Mouse (Mus musculus) naive thymus-derived CD4-positive, alpha-beta T cell, adult 5 months (primary cell): ENCODE measurements around the gene Tes3-ps. TPM values are rescaled to one million over a fixed set of nuclear protein-coding genes. Genes with fewer than 3 reads are reported as not detected.

Experiments used
- polyA plus RNA-seq: library from polyadenylated mRNA; unstranded; fragments of 100-300 nt; shearing (Covaris generic); gene quantifications from one replicate; pipeline ENCODE4 v1.2.1, GENCODE M21; 2017

The Tes3-ps gene
- 2.8 TPM for polyA plus RNA-seq

DNA sequence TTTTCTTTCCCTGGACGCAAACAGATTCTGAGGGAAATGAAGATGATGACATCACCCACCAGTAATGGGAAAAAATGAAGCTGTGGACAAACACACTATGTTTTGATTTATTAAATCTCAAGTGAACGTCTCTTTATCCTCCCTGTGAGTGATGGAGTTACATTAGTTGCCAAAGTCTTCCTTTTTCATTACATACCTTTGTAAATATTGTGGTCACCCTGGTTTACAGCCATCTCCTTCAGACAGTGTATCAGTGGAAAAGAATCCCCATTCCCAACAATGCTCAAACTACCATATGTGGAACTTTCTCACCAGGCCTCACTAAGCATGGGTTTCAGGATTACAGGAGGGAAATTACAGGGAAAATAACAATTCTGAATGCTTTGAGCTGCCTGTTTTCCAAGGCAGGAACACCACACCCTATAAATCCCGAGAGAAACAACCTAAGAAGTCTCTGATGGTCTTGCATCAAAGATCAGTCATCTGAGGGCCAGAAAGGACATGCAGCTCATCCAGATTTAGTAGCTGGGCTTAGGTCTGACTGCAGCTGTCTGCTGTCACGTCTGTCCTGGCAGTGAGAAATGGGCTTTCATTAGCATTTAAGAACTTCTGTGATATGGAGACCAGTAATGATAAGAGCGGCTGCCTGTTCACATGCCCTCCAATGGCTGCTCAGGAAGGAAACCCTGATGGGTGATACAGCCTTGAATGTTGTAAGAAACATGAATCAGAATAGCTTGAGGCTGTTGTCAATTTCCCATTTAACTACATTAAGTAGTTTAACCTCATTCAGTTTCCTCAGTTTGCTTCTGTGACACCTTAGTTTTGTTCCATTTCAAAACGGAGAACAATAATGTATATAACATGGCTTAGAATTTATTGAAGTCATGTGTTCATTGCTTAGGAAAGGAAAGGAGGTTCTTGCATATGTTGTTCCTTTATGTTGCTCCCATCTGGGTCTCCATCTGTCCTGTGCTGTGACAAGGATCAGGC, at the start of gene Tes3-ps:
Gene Tes3-ps, plus strand, starts transcription at position 943 of the 993 bp plus-strand sequence.

GRCm38 (mm10) chr13:49504510-49504909, 11.4 kb downstream of the Tes3-ps start, which contains the start of gene Ecm2:
Ecm2 (plus strand) TSS chr13:49504810.

DNA sequence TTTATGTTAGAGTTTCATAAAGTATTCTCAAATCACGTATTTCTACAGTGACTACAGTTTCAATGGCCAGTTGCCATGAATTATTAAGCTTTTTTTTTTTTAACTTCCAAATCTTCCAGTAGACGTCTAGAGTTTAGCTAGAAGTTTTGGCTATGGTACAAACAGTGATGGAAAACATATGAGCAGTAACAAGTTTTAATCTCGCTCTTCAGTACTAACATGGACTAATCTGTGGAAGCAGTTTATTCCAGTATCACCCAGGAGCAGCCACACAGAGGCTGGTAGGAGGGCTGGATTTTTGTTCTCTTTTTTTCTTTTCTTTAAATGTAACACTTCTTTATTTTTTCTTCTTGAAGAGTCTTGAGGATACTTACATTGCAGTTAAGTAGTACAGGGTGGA, 51.2 kb downstream of the Tes3-ps start, which contains the start of gene Aspn:
Gene Aspn, plus strand, starts transcription at position 165 of the 400 bp plus-strand sequence.

Other genes starting within 250 kb of the Tes3-ps start
- gene Susd3, start 244.6 kb upstream of the Tes3-ps start, polyA plus RNA-seq, result 25.2 TPM
- gene Fgd3, start 173.0 kb upstream of the Tes3-ps start, polyA plus RNA-seq, result 34.2 TPM
- gene Bicd2, start 151.7 kb upstream of the Tes3-ps start, polyA plus RNA-seq, result 27.1 TPM
- gene Ippk, start 72.1 kb upstream of the Tes3-ps start, polyA plus RNA-seq, result 15.8 TPM
- gene Ecm2, start 11.5 kb downstream of the Tes3-ps start, polyA plus RNA-seq, result 0.12 TPM
- gene Aspn, start 51.1 kb downstream of the Tes3-ps start, polyA plus RNA-seq, result not detected
- gene Omd, start 89.1 kb downstream of the Tes3-ps start, polyA plus RNA-seq, result 0.30 TPM
- gene Ogn, start 114.7 kb downstream of the Tes3-ps start, polyA plus RNA-seq, result not detected
- 0.77 TPM for gene Cenpp, start 159.5 kb downstream of the Tes3-ps start, polyA plus RNA-seq
- 50.9 TPM for gene Nol8, start 159.8 kb downstream of the Tes3-ps start, polyA plus RNA-seq
- gene Iars, start 188.8 kb downstream of the Tes3-ps start, polyA plus RNA-seq, result 51.4 TPM